Mouse (Mus musculus) MEL-GATA-1-ER (cell line): Measurements from ENCODE around the gene Trim71.

Experiments used
- DNase-seq: peaks from one replicate; pipeline ENCODE4 v3.0.0-alpha.2; 2012; ENCODE audit warnings: low read depth; ENCODE audit errors: extremely low read depth

Trim71 gene

DNA sequence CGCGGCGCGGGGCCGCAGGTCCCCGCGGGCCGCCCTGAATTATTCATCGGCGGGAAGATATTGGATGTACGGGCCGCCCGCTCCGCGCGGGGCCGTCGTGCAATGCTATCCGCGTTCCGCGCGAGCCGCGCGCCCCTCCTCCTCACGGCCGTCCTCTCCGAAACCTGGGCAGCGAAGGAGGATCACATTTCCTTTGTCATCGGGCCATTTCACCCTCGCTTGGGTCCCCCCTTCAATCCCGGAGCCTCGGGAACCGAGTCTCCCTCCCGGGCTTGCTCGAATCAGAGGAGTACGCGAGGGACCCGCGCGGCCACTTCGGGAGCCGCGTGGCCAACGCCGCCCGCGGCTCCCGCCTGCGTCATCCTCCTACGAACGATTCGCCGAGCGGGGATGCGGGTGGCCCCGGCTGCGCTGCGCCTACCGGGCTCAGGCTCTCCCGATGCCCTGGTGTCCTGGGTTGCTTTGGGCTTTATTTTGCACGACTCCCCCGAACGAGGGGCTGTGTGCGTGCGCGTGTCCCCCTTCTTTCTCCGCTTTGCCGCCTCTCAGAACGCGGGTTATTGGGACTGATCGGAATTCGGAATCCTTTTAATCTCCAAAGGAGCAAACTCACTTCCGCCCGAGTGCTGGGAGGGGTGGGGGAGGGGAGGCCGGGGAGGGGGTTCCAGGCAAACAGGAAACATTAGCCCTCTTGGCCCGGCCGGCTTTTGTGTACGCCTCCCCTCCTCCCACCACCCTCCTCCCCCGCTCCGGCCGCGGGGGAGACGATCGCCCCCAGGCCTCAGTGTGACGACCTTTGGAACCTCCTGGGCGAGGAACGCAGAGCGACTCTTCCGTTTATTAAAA is at the start of gene Trim71:
TSS of gene Trim71 (minus strand) at position 609 of the 846 bp plus-strand sequence.
- DNase-seq = no peak

DNA sequence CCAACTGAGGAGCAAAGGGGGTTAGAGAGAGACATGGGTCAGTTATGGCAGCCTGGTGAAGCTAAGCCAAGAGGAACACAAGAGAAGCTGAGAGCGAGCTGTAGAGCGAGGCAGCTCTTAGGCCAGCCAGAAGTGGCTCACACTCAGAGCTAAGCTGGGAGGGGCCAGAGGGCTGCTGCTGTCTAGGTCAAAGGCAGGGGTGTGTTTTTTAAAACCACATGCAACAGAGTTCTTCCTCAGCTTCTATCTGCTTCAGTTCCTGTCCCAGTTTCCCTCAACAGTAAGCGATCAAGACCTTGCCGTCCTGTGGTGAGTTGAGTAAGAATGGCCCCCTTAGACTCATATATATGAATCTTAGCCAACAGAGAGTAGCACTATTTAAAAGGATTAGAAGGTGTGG is 48.9 kb upstream of the Trim71 start:
- DNase-seq = no peak

GRCm38 (mm10) chr9:114612566-114612965 is 48.4 kb upstream of the Trim71 start:
- DNase-seq = no peak

GRCm38 (mm10) chr9:114610266-114610665 is 46.1 kb upstream of the Trim71 start:
- no peak for DNase-seq

DNA sequence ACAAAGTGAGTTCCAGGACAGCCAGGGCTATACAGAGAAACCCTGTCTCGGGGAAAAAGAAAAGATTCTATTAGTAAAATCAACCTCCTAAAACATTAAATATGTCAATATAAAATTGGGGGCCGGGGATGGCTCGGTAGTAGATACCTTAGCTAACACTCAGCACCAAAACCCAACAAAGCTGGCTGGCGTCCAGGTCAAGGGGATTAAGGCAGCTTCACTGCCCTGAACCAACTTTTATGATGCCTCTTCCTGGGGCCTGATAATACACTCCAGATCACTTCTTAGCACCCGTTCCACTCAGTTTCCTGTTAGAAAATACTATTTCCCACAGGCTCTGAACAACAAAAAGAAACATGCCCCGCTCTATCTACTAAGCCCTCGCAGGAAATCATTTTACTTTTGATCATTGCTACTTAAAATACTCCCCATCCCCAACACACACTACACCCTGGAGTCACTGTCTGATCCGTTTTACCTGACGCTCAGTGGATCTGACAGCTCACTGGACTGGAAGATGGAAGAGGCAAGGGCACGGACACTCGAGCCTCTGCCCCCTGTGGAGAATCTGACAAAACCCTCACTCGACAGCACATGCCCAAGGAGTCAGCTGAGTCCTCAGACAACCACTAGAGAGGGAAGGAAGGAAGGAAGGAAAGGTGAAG is 39.8 kb upstream of the Trim71 start:
- no peak for DNase-seq

- DNase-seq = no peak
These were observed 36.9 kb upstream of the Trim71 start for GRCm38 (mm10) chr9:114601096-114601495.

DNA sequence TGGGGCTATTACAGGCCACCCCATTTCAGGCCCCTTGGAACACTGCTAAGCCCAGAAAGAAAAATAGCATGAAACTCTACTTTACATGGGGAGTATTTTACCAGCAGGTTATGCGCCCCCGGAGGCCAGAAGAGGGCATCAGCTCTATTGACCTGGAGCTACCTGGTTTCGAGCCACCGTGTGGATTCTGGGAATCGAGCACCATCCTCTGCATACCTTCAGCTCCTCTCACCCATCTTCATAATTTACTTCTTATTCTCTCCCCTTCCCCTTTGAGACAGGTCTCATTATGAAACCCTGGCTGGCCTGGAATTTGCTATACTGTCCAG is 20.8 kb upstream of the Trim71 start:
- DNase-seq = no peak

DNA sequence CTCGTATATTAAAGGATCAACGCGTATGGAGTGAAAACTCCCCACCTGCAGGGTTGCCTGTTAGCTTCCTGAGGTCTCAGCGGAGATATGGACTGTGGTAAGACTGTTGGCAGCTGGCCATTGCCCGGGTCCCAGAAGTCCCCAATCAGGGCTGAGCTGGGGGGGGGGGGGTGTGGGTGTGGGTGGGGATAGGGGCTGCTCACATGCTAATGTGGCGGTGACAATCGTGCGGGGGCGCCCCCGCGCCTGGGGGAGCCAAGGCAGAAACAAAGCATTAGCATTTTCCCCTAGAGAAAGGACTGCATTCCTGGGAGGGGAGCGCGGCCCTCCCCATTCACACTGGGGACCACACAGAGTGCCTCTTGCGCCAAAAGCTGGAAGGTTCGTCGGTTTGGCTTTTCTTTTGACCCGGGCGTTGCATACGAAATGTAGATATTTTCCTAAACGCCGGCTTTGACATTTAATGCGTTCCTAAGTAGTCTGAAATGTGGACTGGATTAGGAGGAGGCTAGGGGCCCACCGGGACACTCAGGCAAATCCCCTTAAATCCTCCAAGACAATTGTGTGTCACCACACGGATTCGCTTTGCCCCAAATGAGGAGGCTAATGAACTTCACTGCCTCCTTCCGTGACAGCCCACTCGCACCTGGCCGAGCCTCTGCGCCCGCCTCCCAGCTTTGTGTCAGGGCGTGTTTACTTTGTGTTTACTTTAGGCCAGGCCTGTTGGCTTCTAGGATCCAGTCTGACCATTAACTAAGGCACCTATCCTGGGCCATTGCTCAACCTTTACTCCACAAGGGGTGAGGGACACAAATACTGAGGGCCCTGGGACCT is 20.2 kb upstream of the Trim71 start:
- no peak for DNase-seq

- no peak for DNase-seq
These were observed 19.6 kb upstream of the Trim71 start for GRCm38 (mm10) chr9:114583812-114584182.

- DNase-seq = no peak
These were observed 14.5 kb upstream of the Trim71 start for GRCm38 (mm10) chr9:114578646-114579045.

GRCm38 (mm10) chr9:114576001-114576400 is 11.8 kb upstream of the Trim71 start:
- DNase-seq = no peak

GRCm38 (mm10) chr9:114573528-114573927 is 9.4 kb upstream of the Trim71 start:
- no peak for DNase-seq

GRCm38 (mm10) chr9:114568682-114569474 is 4.7 kb upstream of the Trim71 start:
- DNase-seq = no peak

GRCm38 (mm10) chr9:114564667-114565066 is 498 bp upstream of the Trim71 start:
- DNase-seq = no peak

DNA sequence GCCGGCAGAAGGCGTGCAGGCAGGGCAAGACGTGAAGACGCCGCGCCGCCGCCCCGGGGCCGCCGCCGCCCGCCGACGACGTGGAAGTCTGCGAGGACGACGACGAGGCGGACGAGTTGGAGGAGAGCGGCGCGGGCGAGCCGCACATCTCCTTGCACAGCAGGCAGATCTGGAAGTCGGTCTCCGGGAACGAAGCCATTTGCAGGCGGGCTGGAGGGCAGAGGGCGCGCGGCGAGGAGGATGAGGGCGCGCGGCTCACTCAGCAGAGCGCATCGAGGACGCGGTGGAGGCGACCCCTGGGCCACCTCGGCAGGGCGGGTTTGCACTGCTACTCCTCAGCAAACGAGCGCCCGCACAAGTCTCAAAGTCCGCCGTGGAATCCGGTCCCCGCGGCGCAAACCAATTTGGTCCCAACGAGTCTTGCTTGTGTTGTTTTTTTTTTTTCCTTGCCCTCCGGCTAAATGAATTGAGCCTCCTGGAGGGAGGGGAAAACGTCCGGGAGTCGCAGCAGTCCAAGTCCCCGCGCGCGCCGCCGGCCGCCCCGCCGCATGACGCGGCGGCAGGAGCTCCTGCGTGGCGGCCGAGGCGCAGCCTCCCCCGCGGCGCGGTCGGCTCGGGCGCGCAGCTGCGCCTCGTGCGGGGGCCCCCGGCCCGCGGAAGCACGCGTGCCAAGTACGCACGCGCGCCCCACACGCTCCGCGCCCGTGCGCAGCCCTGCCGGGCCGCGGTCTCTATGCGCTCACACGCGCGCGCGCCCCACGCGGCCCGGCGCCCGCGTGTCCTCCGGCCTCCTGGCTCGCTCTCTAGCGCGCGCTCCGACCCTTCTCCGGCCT is 1.0 kb downstream of the Trim71 start:
- no peak for DNase-seq

DNA sequence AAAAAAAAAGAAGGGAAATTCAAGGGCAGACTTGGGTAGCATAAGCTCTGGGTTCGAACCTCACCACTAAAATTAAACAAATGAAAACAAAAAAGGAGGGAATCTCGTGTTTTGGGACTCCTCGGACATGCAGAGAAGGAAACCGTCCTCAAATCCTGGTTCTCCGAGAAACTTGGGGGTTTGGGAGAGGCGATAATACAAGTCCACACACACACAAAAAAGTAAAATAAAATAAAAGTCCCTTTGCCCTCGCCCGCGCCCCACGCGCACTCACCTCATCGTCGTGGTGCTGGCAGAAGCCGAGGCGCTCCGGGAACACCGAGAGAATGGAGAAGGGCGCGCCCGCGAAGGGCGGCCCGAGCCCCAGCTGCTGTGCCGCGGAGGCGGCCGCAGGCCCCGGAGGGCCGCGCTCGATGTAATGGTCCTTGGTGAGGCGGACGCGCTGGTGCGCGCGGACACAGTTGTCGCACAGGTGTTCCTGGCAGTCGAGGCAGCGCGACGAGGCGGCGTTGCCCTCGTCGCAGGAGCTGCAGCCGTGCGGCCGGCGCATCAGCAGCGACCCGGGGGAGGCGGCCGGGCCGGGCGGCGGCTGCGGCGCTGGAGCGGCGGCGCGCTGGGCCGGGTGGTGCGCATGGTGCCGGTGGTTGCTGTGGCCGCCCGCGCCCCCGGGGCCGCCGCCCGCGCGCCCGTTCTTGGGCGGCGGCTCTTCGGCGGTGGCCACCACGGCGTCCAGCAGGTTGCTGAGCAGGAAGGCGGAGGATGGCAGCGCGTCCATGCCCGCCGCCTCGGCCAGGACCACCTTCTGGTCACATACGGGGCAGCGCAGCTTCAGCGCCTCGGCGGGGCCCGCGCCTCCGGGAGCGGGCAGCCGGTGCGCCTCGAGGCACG is 1.9 kb downstream of the Trim71 start:
- no peak for DNase-seq

- no peak for DNase-seq
These were observed 2.5 kb downstream of the Trim71 start for GRCm38 (mm10) chr9:114561671-114561971.

GRCm38 (mm10) chr9:114560771-114561670 is 3.1 kb downstream of the Trim71 start:
- DNase-seq = no peak

GRCm38 (mm10) chr9:114560141-114560540 is 4.0 kb downstream of the Trim71 start:
- DNase-seq = no peak
